Mouse (Mus musculus): ENCODE data around the gene Ncoa3. TPM values are rescaled to one million over a fixed set of nuclear protein-coding genes. Genes with fewer than 3 reads are reported as not detected.
A peak's percentile ranks its signal among the peaks of the same experiment; 100 is the strongest.

Gene Ncoa3
- polyA plus RNA-seq, 1 experiment: 25.2 TPM

DNA sequence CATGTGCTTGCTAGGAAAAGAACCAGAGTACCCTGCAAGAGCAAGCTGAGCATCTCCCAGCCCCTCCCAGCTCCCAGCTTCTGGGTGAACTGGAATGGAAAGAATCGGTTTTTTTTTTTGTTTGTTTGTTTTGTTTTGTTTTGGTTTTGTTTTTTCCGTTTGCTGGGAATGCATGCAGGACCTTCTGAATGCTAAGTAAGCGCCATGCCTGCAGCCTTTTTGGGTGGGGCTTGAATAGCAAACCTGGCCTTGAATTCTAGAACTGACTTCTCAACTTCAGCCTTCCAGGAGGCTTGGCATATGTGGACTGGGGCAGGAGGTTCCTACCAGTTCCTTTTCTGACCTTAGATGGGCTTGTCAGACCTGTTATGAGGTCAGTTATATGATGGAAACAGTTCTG is 16.2 kb upstream of the Ncoa3 start:
- no peak overlapping the region for H3K4me3 ChIP-seq (replicated peaks; ENCODE audit: control insufficient read depth, low read depth, low read length)
- no peaks in the 10 kb centered on the region; the same call in 1 of the 2 replicates for H3K4me1 ChIP-seq (ENCODE audit: control insufficient read depth, insufficient read depth, low read length)
- no peak overlapping the region for H3K27ac ChIP-seq (ENCODE audit: control insufficient read depth, insufficient read depth, low read depth, low read length, poor library complexity)
- TF ChIP-seq POLR2A (IDR thresholded peaks at IDR 0.05; ENCODE audit: borderline replicate concordance, control insufficient read depth, low read depth, low read length) (no peak), CTCF (IDR thresholded peaks at IDR 0.05; ENCODE audit: control insufficient read depth, insufficient read depth, low read length) (no peak)
- 67% methylated on average over 3 of the region's 3 CpGs for WGBS

- WGBS: 57% methylated on average over 5 of the region's 5 CpGs
- H3K4me3 ChIP-seq (replicated peaks; ENCODE audit: control insufficient read depth, low read depth, low read length): no peak overlapping the region
- H3K27ac ChIP-seq (ENCODE audit: control insufficient read depth, insufficient read depth, low read depth, low read length, poor library complexity): no peak overlapping the region
- no peaks in the 10 kb centered on the region; the same call in 1 of the 2 replicates for H3K4me1 ChIP-seq (ENCODE audit: control insufficient read depth, insufficient read depth, low read length)
- TF ChIP-seq CTCF (IDR thresholded peaks at IDR 0.05; ENCODE audit: control insufficient read depth, insufficient read depth, low read length) (no peak), POLR2A (IDR thresholded peaks at IDR 0.05; ENCODE audit: borderline replicate concordance, control insufficient read depth, low read depth, low read length) (no peak)
Measured at GRCm38 (mm10) chr2:165976874-165977273, 15.6 kb upstream of the Ncoa3 start.

DNA sequence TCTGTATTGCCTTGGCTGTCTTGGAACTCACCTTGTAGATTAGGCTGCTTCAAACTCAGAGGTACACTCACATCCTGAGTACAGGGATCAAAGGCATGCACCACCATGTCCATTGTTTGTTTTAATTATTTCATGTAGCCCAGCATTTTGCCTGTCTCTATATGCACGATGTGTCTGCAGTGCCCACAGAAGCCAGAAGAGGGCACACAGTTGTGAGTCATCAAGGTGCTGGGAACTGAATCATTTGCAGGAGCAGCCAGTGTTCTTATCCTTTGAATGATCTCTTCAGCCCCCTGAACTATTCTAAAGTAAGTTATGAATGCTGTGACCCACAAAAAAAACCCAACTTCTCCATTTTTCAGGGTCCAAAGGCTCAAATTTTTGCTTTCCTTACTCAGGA is 14.3 kb upstream of the Ncoa3 start:
- Histone ChIP-seq H3K4me3 (replicated peaks; ENCODE audit: control insufficient read depth, low read depth, low read length) (no peak overlapping the region), H3K4me1 (ENCODE audit: control insufficient read depth, insufficient read depth, low read length) (no peaks in the 10 kb centered on the region; the same call in 1 of the 2 replicates), H3K27ac (ENCODE audit: control insufficient read depth, insufficient read depth, low read depth, low read length, poor library complexity) (no peak overlapping the region)
- 78% methylated on average over 1 of the region's 1 CpGs for WGBS
- TF ChIP-seq CTCF (IDR thresholded peaks at IDR 0.05; ENCODE audit: control insufficient read depth, insufficient read depth, low read length) (no peak), POLR2A (IDR thresholded peaks at IDR 0.05; ENCODE audit: borderline replicate concordance, control insufficient read depth, low read depth, low read length) (no peak)

GRCm38 (mm10) chr2:165981248-165981977 is 11.0 kb upstream of the Ncoa3 start:
- WGBS: 66% methylated on average over 6 of the region's 6 CpGs
- no peak overlapping the region for H3K4me3 ChIP-seq (replicated peaks; ENCODE audit: control insufficient read depth, low read depth, low read length)
- peak overlapping the region; percentile 12; the same call in 1 of the 2 replicates for H3K27ac ChIP-seq (ENCODE audit: control insufficient read depth, insufficient read depth, low read depth, low read length, poor library complexity)
- no peaks in the 10 kb centered on the region; the same call in 1 of the 2 replicates for H3K4me1 ChIP-seq (ENCODE audit: control insufficient read depth, insufficient read depth, low read length)
- TF ChIP-seq POLR2A (IDR thresholded peaks at IDR 0.05; ENCODE audit: borderline replicate concordance, control insufficient read depth, low read depth, low read length) (no peak), CTCF (IDR thresholded peaks at IDR 0.05; ENCODE audit: control insufficient read depth, insufficient read depth, low read length) (no peak)

DNA sequence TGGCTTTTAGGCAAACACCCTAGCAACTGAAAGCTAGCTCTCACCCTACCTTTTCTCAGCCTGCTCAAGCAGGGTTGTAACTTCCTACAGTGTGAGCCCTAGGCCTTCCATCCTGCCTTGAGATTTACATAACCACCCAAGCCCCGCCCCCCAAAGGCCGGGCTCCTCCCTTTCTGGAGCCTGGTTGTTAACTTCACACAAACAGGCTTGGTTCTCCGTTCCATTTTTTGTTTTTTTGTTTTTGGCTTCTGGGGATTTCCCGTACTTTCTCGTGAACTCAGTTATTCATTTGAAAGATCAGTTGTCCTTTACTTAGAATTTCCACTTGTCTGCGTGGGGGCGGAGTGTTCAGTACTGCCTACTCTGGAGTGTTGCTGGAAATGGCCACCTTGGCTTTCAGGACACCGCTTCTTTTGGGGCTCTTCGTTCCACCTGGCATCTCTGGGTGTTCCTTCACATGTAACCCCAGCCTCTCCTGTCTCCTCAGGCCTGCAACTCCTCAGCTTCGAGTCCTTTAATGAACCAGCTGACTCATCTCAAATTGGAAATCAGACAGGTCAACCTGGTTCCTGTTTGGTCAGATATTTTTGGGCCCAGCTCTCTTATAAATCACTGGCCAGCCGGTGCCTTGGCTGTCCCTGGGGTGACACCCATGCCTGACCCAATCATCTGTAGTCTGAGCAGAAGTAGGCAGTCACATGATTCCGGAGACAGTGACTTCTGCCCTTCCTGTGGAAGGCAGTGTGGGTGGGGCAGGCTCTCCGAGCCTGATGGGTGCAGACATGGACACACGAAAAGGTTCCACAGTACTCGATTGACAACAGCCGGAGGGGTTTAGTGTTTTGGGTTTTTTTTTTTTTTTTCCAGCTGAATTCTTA is 9.7 kb upstream of the Ncoa3 start:
- Histone ChIP-seq H3K4me3 (replicated peaks; ENCODE audit: control insufficient read depth, low read depth, low read length) (peak overlapping the region; percentile 37), H3K4me1 (ENCODE audit: control insufficient read depth, insufficient read depth, low read length) (no peaks in the 10 kb centered on the region; the same call in 1 of the 2 replicates), H3K27ac (ENCODE audit: control insufficient read depth, insufficient read depth, low read depth, low read length, poor library complexity) (peak overlapping the region; percentile 96)
- WGBS: 5% methylated on average over 16 of the region's 16 CpGs
- no peak; the same call in 1 of the 2 replicates for TF ChIP-seq POLR2A (IDR thresholded peaks at IDR 0.05; ENCODE audit: borderline replicate concordance, control insufficient read depth, low read depth, low read length)
- no peak; the same call in 1 of the 2 replicates for TF ChIP-seq CTCF (IDR thresholded peaks at IDR 0.05; ENCODE audit: control insufficient read depth, insufficient read depth, low read length)

GRCm38 (mm10) chr2:165984318-165984717 is 8.1 kb upstream of the Ncoa3 start:
- no peak for TF ChIP-seq CTCF (IDR thresholded peaks at IDR 0.05; ENCODE audit: control insufficient read depth, insufficient read depth, low read length)
- no peak for TF ChIP-seq POLR2A (IDR thresholded peaks at IDR 0.05; ENCODE audit: borderline replicate concordance, control insufficient read depth, low read depth, low read length)
- Histone ChIP-seq H3K4me3 (replicated peaks; ENCODE audit: control insufficient read depth, low read depth, low read length) (no peak overlapping the region), H3K27ac (ENCODE audit: control insufficient read depth, insufficient read depth, low read depth, low read length, poor library complexity) (no peak overlapping the region), H3K4me1 (ENCODE audit: control insufficient read depth, insufficient read depth, low read length) (no peaks in the 10 kb centered on the region; the same call in 1 of the 2 replicates)
- WGBS: 85% methylated on average over 1 of the region's 1 CpGs

DNA sequence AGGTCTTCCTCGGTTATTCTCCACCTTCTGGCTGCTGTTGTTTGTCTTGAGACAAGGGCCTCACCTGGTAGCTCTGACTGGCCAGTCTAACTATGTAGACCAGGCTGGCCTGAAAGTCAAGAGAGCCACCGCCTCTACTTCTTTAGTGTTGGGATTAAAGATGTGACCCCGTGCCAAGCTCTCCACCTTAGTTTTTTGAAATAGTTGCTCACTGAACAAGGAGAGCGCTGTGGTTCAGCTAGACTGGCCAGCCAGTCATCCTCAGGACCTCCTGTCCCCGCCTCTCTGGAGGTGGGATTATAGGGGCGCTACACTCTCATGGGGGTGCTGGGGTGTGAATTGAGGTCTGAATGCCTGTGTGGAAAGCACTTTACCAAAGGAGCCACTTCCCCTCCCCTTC is 7.5 kb upstream of the Ncoa3 start:
- no peaks in the 10 kb centered on the region; the same call in 1 of the 2 replicates for H3K4me1 ChIP-seq (ENCODE audit: control insufficient read depth, insufficient read depth, low read length)
- no peak overlapping the region for H3K27ac ChIP-seq (ENCODE audit: control insufficient read depth, insufficient read depth, low read depth, low read length, poor library complexity)
- 87% methylated on average over 6 of the region's 6 CpGs for WGBS
- H3K4me3 ChIP-seq (replicated peaks; ENCODE audit: control insufficient read depth, low read depth, low read length): no peak overlapping the region
- TF ChIP-seq POLR2A (IDR thresholded peaks at IDR 0.05; ENCODE audit: borderline replicate concordance, control insufficient read depth, low read depth, low read length) (no peak), CTCF (IDR thresholded peaks at IDR 0.05; ENCODE audit: control insufficient read depth, insufficient read depth, low read length) (no peak)

DNA sequence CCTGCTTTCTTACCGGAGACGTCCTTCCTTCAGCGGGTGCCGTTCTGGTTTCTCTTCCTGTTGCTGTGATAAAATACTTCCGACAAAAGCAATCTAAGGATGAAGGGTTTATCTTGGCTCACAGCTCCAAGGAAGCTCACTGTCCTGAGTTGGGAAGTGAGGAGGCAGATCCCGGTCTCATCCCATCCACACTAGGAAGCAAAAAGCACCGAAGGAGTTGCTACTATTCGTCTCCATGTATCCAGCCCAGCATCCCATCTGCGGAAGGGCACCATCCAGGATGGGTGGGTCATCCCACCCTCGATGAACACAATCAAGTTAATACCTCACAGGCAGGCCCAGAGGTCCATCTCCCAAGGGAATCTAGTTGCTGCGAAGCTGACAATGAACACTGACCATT is 6.9 kb upstream of the Ncoa3 start:
- Histone ChIP-seq H3K27ac (ENCODE audit: control insufficient read depth, insufficient read depth, low read depth, low read length, poor library complexity) (no peak overlapping the region), H3K4me3 (replicated peaks; ENCODE audit: control insufficient read depth, low read depth, low read length) (no peak overlapping the region), H3K4me1 (ENCODE audit: control insufficient read depth, insufficient read depth, low read length) (no peaks in the 10 kb centered on the region; the same call in 1 of the 2 replicates)
- TF ChIP-seq POLR2A (IDR thresholded peaks at IDR 0.05; ENCODE audit: borderline replicate concordance, control insufficient read depth, low read depth, low read length) (no peak), CTCF (IDR thresholded peaks at IDR 0.05; ENCODE audit: control insufficient read depth, insufficient read depth, low read length) (no peak)
- WGBS: 85% methylated on average over 11 of the region's 11 CpGs
